Mouse (Mus musculus): ENCODE measurements around the gene Kctd21. TPM values are rescaled to one million over a fixed set of nuclear protein-coding genes. Genes with fewer than 3 reads are reported as not detected.

Kctd21 gene
- polyA plus RNA-seq, 1 experiment from 2014 or later = 5.3 TPM

DNA sequence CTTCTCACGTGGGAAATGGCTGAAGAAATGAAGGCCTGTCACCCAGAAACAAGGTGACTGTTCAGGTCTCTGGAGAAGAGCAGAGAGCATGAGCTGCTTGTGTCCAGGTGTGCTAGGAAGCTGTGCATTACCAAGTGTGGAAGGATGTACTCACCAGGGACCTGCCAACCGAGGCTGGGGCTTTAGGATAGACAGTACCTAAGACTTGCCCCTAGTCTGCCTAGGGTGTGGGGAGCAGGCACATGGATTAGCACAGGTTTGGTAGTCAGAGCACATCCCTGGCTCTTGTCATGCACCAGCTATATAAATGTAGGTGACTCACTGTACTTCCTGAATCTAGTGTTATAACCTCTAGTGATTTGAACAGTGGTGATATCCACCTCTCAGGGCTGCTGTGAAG lies 28.5 kb upstream of the Kctd21 start:
- WGBS = 83% methylated on average over 2 of the region's 2 CpGs
- H3K9me3 ChIP-seq (replicated peaks; ENCODE audit: control insufficient read depth, low read length) = no peaks in the 10 kb centered on the region
- no peaks in the 10 kb centered on the region for H3K27me3 ChIP-seq (ENCODE audit: control insufficient read depth, insufficient read depth, low read length)
- no peak overlapping the region for H3K27ac ChIP-seq (ENCODE audit: low read length)
- H3K4me3 ChIP-seq (replicated peaks; ENCODE audit: low read length) = no peak overlapping the region
- peaks cover 26% of the 10 kb centered on the region for H3K36me3 ChIP-seq (ENCODE audit: control insufficient read depth, insufficient read depth, low read length)
- no peak overlapping the region for H3K9ac ChIP-seq (ENCODE audit: low read length)
- no peaks in the 10 kb centered on the region for H3K4me1 ChIP-seq (ENCODE audit: control insufficient read depth, insufficient read depth, low read length)
- no peak for ATAC-seq (ENCODE audit: insufficient read depth, low FRiP score)
- no peak overlapping the region for H3K4me2 ChIP-seq (ENCODE audit: low read depth, low read length)

DNA sequence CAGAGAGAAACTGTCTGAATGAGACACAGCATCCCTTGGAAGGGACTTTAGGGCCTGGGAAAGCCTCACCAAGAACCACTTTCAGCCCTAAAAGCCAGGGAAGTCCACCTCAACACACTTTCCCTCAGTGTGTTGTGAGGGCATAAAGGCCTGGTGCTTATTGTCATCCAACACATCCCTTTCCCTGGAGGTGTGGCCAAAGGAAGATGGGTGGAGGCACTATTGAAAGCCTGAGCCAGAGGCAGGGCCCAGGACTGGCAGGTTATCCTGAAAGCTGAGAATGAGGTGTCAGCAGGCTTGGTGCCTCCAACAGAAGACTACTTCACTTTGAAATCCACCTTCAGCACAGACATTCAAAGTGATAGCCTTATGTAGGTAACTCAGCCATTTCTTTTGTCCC lies 27.7 kb upstream of the Kctd21 start:
- Histone ChIP-seq H3K4me3 (replicated peaks; ENCODE audit: low read length) (no peak overlapping the region), H3K27me3 (ENCODE audit: control insufficient read depth, insufficient read depth, low read length) (no peaks in the 10 kb centered on the region), H3K36me3 (ENCODE audit: control insufficient read depth, insufficient read depth, low read length) (peaks cover 30% of the 10 kb centered on the region), H3K9me3 (replicated peaks; ENCODE audit: control insufficient read depth, low read length) (no peaks in the 10 kb centered on the region), H3K4me1 (ENCODE audit: control insufficient read depth, insufficient read depth, low read length) (no peaks in the 10 kb centered on the region), H3K4me2 (ENCODE audit: low read depth, low read length) (no peak overlapping the region), H3K9ac (ENCODE audit: low read length) (no peak overlapping the region), H3K27ac (ENCODE audit: low read length) (no peak overlapping the region)
- ATAC-seq (ENCODE audit: insufficient read depth, low FRiP score) = no peak

DNA sequence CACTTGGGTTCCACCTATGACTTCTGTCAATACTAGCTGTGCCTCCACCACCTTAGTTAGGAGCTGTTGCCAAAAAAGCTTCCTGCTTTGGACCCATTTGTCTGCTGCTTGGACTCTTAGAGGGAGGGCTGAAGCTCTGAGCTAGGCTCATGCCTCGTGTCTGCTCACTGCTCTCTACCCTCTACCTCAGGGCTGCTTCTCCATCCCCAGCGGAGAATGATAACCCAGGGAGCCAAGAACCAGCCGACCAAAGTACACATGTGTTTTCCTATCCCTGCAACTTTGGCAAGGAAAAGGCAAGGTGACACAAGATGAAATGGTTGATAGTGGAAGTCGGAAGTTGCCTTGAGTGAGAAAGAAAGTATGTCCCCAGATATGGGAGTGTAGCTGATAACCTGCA lies 26.9 kb upstream of the Kctd21 start:
- Histone ChIP-seq H3K9me3 (replicated peaks; ENCODE audit: control insufficient read depth, low read length) (no peaks in the 10 kb centered on the region), H3K4me2 (ENCODE audit: low read depth, low read length) (no peak overlapping the region), H3K27ac (ENCODE audit: low read length) (no peak overlapping the region), H3K36me3 (ENCODE audit: control insufficient read depth, insufficient read depth, low read length) (peaks cover 30% of the 10 kb centered on the region), H3K4me1 (ENCODE audit: control insufficient read depth, insufficient read depth, low read length) (no peaks in the 10 kb centered on the region), H3K9ac (ENCODE audit: low read length) (no peak overlapping the region), H3K4me3 (replicated peaks; ENCODE audit: low read length) (no peak overlapping the region), H3K27me3 (ENCODE audit: control insufficient read depth, insufficient read depth, low read length) (no peaks in the 10 kb centered on the region)
- no peak for ATAC-seq (ENCODE audit: insufficient read depth, low FRiP score)
- 84% methylated on average over 4 of the region's 4 CpGs for WGBS

DNA sequence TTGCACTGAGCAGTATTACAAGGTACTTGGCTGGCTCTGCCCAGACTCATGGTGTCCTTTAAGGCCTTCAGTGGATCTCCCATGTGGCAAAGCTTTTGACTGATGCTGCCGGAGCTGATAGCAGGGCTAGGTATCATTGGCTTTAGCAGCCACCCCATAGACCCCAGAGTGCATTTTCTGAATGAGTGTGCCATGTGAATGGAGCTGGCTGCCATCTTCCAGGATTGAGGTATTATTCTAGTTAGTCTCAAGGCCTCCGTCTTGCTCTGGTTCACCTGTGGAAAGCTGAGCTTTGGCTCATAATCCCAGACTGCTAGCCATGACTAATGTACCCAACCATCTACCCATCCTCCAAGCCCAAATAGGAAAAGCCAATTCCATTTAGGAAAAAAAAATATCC lies 25.3 kb upstream of the Kctd21 start:
- no peak overlapping the region for H3K27ac ChIP-seq (ENCODE audit: low read length)
- no peaks in the 10 kb centered on the region for H3K4me1 ChIP-seq (ENCODE audit: control insufficient read depth, insufficient read depth, low read length)
- peaks cover 30% of the 10 kb centered on the region for H3K36me3 ChIP-seq (ENCODE audit: control insufficient read depth, insufficient read depth, low read length)
- ATAC-seq (ENCODE audit: insufficient read depth, low FRiP score) = no peak
- H3K9ac ChIP-seq (ENCODE audit: low read length) = no peak overlapping the region
- no peak overlapping the region for H3K4me2 ChIP-seq (ENCODE audit: low read depth, low read length)
- no peaks in the 10 kb centered on the region for H3K27me3 ChIP-seq (ENCODE audit: control insufficient read depth, insufficient read depth, low read length)
- 95% methylated on average over 2 of the region's 2 CpGs for WGBS
- H3K4me3 ChIP-seq (replicated peaks; ENCODE audit: low read length) = no peak overlapping the region
- no peaks in the 10 kb centered on the region for H3K9me3 ChIP-seq (replicated peaks; ENCODE audit: control insufficient read depth, low read length)

DNA sequence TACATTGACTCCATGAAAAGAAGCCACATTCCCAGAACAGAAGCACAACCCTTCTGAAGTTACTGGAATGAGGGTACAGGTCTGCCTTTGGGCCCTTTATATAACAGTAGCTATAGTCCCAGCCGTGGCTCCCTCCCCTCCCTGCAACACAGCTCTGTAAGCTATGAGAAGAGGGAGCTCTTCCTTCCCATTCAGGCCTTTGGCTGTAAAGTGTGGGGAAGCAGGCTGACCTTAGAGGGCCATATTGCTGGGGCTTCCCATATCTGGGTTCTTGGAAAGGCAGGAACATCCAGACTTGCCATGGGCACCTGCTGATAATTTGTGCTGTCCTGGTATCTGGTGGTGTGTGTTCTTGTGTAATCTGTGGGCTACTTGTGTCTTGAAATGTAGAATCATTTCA lies 24.6 kb upstream of the Kctd21 start:
- no peak overlapping the region for H3K27ac ChIP-seq (ENCODE audit: low read length)
- H3K36me3 ChIP-seq (ENCODE audit: control insufficient read depth, insufficient read depth, low read length) = peaks cover 30% of the 10 kb centered on the region
- no peaks in the 10 kb centered on the region for H3K9me3 ChIP-seq (replicated peaks; ENCODE audit: control insufficient read depth, low read length)
- no peaks in the 10 kb centered on the region for H3K27me3 ChIP-seq (ENCODE audit: control insufficient read depth, insufficient read depth, low read length)
- 75% methylated on average over 1 of the region's 1 CpGs for WGBS
- no peak overlapping the region for H3K9ac ChIP-seq (ENCODE audit: low read length)
- no peak overlapping the region for H3K4me3 ChIP-seq (replicated peaks; ENCODE audit: low read length)
- no peak overlapping the region for H3K4me2 ChIP-seq (ENCODE audit: low read depth, low read length)
- no peak for ATAC-seq (ENCODE audit: insufficient read depth, low FRiP score)
- H3K4me1 ChIP-seq (ENCODE audit: control insufficient read depth, insufficient read depth, low read length) = no peaks in the 10 kb centered on the region

DNA sequence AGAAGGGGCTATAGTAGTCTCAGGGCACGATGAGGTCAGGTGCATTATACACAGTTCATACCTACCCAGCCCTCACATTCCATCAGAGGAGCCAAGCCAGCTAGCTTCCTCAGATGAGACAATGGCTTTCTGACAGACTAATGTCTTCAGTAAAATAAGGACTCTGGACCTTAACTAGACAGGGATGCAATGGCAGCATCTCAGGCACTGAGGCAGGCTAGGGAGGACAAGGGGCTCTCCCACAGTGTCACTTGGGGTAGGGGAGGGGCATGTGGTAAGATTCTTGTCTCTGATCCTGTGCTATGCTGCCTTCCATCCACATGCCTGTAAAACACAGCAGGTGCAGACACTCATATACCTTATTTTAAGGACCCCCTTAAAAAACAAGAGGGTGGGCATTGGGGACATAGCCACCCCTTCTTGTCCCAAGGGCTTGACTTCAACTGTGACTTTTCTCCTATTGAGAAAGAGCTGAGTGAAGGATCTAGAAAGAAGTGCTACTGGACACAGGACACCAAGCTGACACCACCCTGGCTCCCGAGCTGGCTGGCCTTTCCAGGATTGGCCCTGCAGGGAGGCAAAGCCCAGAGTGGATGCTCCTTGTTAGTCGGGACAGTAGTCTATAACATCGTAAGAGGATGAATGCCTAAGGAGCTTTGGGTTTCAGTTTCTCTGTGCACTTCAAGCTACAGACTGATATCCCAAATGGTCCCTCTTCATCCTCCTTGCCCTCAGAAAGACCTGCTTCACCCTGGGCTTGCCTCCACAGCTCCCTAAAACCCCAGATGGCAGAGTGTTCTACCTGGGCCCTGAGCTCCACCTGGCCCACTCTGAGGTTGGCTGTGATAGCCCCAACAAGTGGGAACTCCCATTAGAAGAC lies 22.4 kb upstream of the Kctd21 start:
- Histone ChIP-seq H3K9me3 (replicated peaks; ENCODE audit: control insufficient read depth, low read length) (no peaks in the 10 kb centered on the region), H3K27me3 (ENCODE audit: control insufficient read depth, insufficient read depth, low read length) (no peaks in the 10 kb centered on the region), H3K36me3 (ENCODE audit: control insufficient read depth, insufficient read depth, low read length) (peaks cover 25% of the 10 kb centered on the region), H3K4me1 (ENCODE audit: control insufficient read depth, insufficient read depth, low read length) (no peaks in the 10 kb centered on the region), H3K4me2 (ENCODE audit: low read depth, low read length) (no peak overlapping the region), H3K27ac (ENCODE audit: low read length) (no peak overlapping the region), H3K9ac (ENCODE audit: low read length) (no peak overlapping the region), H3K4me3 (replicated peaks; ENCODE audit: low read length) (no peak overlapping the region)
- no peak for ATAC-seq (ENCODE audit: insufficient read depth, low FRiP score)
- 88% methylated on average over 4 of the region's 4 CpGs for WGBS

DNA sequence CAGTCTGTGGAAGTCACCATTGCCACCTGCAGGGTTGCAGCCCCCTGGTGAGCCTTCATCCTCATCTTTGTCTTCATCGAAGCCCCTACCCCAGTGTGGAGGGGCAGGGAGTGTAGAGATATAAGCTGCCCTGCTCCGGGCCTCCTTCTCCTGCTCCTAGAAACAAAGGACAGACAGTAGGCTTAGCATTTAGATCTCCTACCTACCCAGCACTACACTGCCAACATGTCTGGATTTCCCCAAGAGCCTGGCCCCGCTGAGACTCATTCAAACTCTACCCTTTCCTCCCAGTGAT lies 21.8 kb upstream of the Kctd21 start:
- no peaks in the 10 kb centered on the region for H3K27me3 ChIP-seq (ENCODE audit: control insufficient read depth, insufficient read depth, low read length)
- ATAC-seq (ENCODE audit: insufficient read depth, low FRiP score) = no peak
- no peaks in the 10 kb centered on the region for H3K4me1 ChIP-seq (ENCODE audit: control insufficient read depth, insufficient read depth, low read length)
- no peak overlapping the region for H3K4me2 ChIP-seq (ENCODE audit: low read depth, low read length)
- H3K36me3 ChIP-seq (ENCODE audit: control insufficient read depth, insufficient read depth, low read length) = peaks cover 25% of the 10 kb centered on the region
- no peaks in the 10 kb centered on the region for H3K9me3 ChIP-seq (replicated peaks; ENCODE audit: control insufficient read depth, low read length)
- H3K4me3 ChIP-seq (replicated peaks; ENCODE audit: low read length) = no peak overlapping the region
- no peak overlapping the region for H3K9ac ChIP-seq (ENCODE audit: low read length)
- no peak overlapping the region for H3K27ac ChIP-seq (ENCODE audit: low read length)
- WGBS = 91% methylated on average over 3 of the region's 3 CpGs

DNA sequence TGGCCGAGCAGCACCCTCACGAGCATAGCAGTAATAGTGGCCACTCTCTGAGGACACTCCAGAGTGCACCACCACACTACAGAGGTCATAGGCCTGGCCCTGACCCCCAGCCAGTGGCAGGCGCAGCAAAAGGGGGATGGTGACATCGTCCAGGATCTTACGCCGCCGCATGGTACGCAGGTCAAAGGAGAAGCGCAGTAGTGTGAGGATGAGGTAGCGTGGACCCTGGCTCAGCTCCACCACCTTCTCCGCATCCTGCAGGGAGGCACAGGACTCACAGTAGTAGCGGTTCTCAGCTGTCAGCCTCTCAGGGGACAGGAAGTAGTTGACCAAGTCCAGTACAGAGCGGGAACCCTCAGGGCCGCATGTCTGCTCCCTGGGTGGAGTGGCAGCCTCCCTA lies 20.5 kb upstream of the Kctd21 start:
- Histone ChIP-seq H3K4me1 (ENCODE audit: control insufficient read depth, insufficient read depth, low read length) (no peaks in the 10 kb centered on the region), H3K27me3 (ENCODE audit: control insufficient read depth, insufficient read depth, low read length) (no peaks in the 10 kb centered on the region), H3K36me3 (ENCODE audit: control insufficient read depth, insufficient read depth, low read length) (peaks cover 17% of the 10 kb centered on the region), H3K27ac (ENCODE audit: low read length) (no peak overlapping the region), H3K9me3 (replicated peaks; ENCODE audit: control insufficient read depth, low read length) (no peaks in the 10 kb centered on the region), H3K9ac (ENCODE audit: low read length) (no peak overlapping the region), H3K4me2 (ENCODE audit: low read depth, low read length) (no peak overlapping the region), H3K4me3 (replicated peaks; ENCODE audit: low read length) (no peak overlapping the region)
- no peak for ATAC-seq (ENCODE audit: insufficient read depth, low FRiP score)
- WGBS = 88% methylated on average over 14 of the region's 14 CpGs

DNA sequence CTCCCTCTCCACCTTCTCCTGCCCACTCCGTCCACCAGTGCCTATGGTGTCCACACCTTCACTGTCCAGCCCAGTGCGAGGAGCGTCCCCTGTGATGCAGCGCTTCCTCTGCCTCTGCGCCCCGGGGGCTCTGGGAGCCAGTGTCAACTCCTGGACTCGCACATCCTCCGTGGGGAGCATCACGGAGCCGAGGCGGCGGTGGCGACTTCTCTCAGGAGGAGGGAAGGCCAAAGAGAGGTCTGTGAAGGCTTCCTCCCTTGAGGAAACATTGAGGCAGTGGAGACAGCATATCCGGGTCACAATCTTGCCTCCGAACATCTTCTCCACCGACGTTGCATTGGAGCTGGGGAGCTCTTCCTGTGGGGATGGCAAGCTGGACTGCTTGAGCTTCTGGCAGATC lies 19.9 kb upstream of the Kctd21 start:
- H3K4me2 ChIP-seq (ENCODE audit: low read depth, low read length) = no peak overlapping the region

More for the DNA sequence above, 19.9 kb upstream of the Kctd21 start:
- H3K4me1 ChIP-seq (ENCODE audit: control insufficient read depth, insufficient read depth, low read length) = no peaks in the 10 kb centered on the region
- H3K9me3 ChIP-seq (replicated peaks; ENCODE audit: control insufficient read depth, low read length) = no peaks in the 10 kb centered on the region
- no peak overlapping the region for H3K9ac ChIP-seq (ENCODE audit: low read length)
- no peak overlapping the region for H3K4me3 ChIP-seq (replicated peaks; ENCODE audit: low read length)
- peaks cover 14% of the 10 kb centered on the region for H3K36me3 ChIP-seq (ENCODE audit: control insufficient read depth, insufficient read depth, low read length)
- WGBS = 93% methylated on average over 17 of the region's 17 CpGs
- ATAC-seq (ENCODE audit: insufficient read depth, low FRiP score) = no peak
- no peak overlapping the region for H3K27ac ChIP-seq (ENCODE audit: low read length)
- H3K27me3 ChIP-seq (ENCODE audit: control insufficient read depth, insufficient read depth, low read length) = no peaks in the 10 kb centered on the region
